Mouse (Mus musculus): ENCODE measurements around the gene Cd82. TPM values are rescaled to one million over a fixed set of nuclear protein-coding genes. Genes with fewer than 3 reads are reported as not detected.

The Cd82 gene
- total RNA-seq, 2 experiments from 2014 or later: 34.6 to 63.8 TPM

- DNase-seq: peak in 1 of 2 experiments; percentile 29
These were observed 17.7 kb downstream of the Cd82 start for GRCm38 (mm10) chr2:93445237-93445651.

GRCm38 (mm10) chr2:93444280-93444679 is 18.7 kb downstream of the Cd82 start:
- DNase-seq: no peak

GRCm38 (mm10) chr2:93443106-93443505 is 19.8 kb downstream of the Cd82 start:
- no peak for DNase-seq

- DNase-seq: no peak
These were observed 23.0 kb downstream of the Cd82 start for GRCm38 (mm10) chr2:93439812-93440559.

- DNase-seq: no peak
These were observed 23.6 kb downstream of the Cd82 start for GRCm38 (mm10) chr2:93439352-93439771.

GRCm38 (mm10) chr2:93438335-93438734 is 24.6 kb downstream of the Cd82 start:
- no peak for DNase-seq

- DNase-seq: no peak
These were observed 27.4 kb downstream of the Cd82 start for GRCm38 (mm10) chr2:93435577-93435976.

- DNase-seq: no peak
These were observed 28.0 kb downstream of the Cd82 start for GRCm38 (mm10) chr2:93434896-93435295.

- DNase-seq: no peak
These were observed 29.4 kb downstream of the Cd82 start for GRCm38 (mm10) chr2:93433543-93433942.

GRCm38 (mm10) chr2:93432600-93433389 is 30.1 kb downstream of the Cd82 start:
- no peak for DNase-seq

GRCm38 (mm10) chr2:93431575-93432325 is 31.2 kb downstream of the Cd82 start:
- no peak for DNase-seq

GRCm38 (mm10) chr2:93430993-93431392 is 31.9 kb downstream of the Cd82 start:
- no peak for DNase-seq

- DNase-seq: no peak
These were observed 34.9 kb downstream of the Cd82 start for GRCm38 (mm10) chr2:93428004-93428531.

GRCm38 (mm10) chr2:93427000-93427715 is 35.8 kb downstream of the Cd82 start:
- no peak for DNase-seq

GRCm38 (mm10) chr2:93425810-93426209 is 37.1 kb downstream of the Cd82 start:
- no peak for DNase-seq

GRCm38 (mm10) chr2:93424307-93424984 is 38.5 kb downstream of the Cd82 start:
- DNase-seq: no peak

- DNase-seq: peak; percentile 90 to 91
These were observed 41.6 kb downstream of the Cd82 start for GRCm38 (mm10) chr2:93421320-93421719.

GRCm38 (mm10) chr2:93419971-93420370 is 43.0 kb downstream of the Cd82 start:
- no peak for DNase-seq

GRCm38 (mm10) chr2:93418396-93418795 is 44.5 kb downstream of the Cd82 start:
- DNase-seq: peak; percentile 83 to 89

- DNase-seq: peak; percentile 51 to 79
These were observed 45.8 kb downstream of the Cd82 start for GRCm38 (mm10) chr2:93416874-93417709.
